29 mouse cellular contexts compared by ENCODE assay signal in genomic region chr15:82747516-82747915, GRCm38 (mm10). TPM values are rescaled to one million over a fixed set of nuclear protein-coding genes. Genes with fewer than 3 reads are reported as not detected.
DNase-seq lines count a peak whose midpoint lies in the region; ATAC-seq and TF ChIP-seq lines count a peak whose summit lies in the region.
"Had no signal": no experiment of that assay in that cellular context is flagged by ENCODE, and none has a peak within 500 bp of the region (broad histone marks: within the 10 kb centered on the region; RNA-seq: fewer than 3 reads in every experiment).

No protein-coding gene starts in this region.

- H3K27me3 ChIP-seq in kidney, embryonic 14.5 days (ENCODE audit: control insufficient read depth, insufficient read depth, low read length): no peaks in the 10 kb centered on the region
- no peaks in the 10 kb centered on the region for H3K27me3 ChIP-seq in liver, adult 2 months (ENCODE audit: control insufficient read depth, insufficient read depth, low read length)
- no peaks in the 10 kb centered on the region for H3K27me3 ChIP-seq in liver, postnatal 0 days (ENCODE audit: insufficient read depth, low read length)
- no peaks in the 10 kb centered on the region for H3K27me3 ChIP-seq in liver, embryonic 12.5 days (replicated peaks)
- H3K27me3 ChIP-seq: embryonic facial prominence, embryonic 12.5 days; forebrain, embryonic 13.5 days; Patski had no signal

- no peaks in the 10 kb centered on the region for H3K79me2 ChIP-seq in liver, adult 2 months (ENCODE audit: control insufficient read depth, insufficient read depth, low read length)

- no peak overlapping the region for H3K9ac ChIP-seq in kidney, embryonic 14.5 days (ENCODE audit: low read depth, low read length)
- H3K9ac ChIP-seq in liver, adult 2 months (ENCODE audit: low read depth, low read length): no peak overlapping the region
- H3K9ac ChIP-seq in liver, postnatal 0 days (replicated peaks): no peak overlapping the region
- H3K9ac ChIP-seq in liver, embryonic 12.5 days: no peak overlapping the region
- H3K9ac ChIP-seq: embryonic facial prominence, embryonic 12.5 days; forebrain, embryonic 13.5 days had no signal

- H3K4me1 ChIP-seq in kidney, embryonic 14.5 days (ENCODE audit: control insufficient read depth, insufficient read depth, low read length): no peaks in the 10 kb centered on the region
- peaks cover 16% of the 10 kb centered on the region for H3K4me1 ChIP-seq in liver, adult 2 months (ENCODE audit: control insufficient read depth, insufficient read depth, low read length)
- H3K4me1 ChIP-seq in liver, postnatal 0 days (ENCODE audit: insufficient read depth): peaks cover 7% of the 10 kb centered on the region; the same call in 1 of the 2 replicates
- no peaks in the 10 kb centered on the region for H3K4me1 ChIP-seq in liver, embryonic 12.5 days
- H3K4me1 ChIP-seq: embryonic facial prominence, embryonic 10.5 days; embryonic facial prominence, embryonic 12.5 days; forebrain, embryonic 13.5 days had no signal

- 66% methylated on average over 1 of the region's 1 CpGs for WGBS in kidney, embryonic 14.5 days
- WGBS in liver, adult 2 months: 24% methylated on average over 1 of the region's 1 CpGs
- WGBS in liver, postnatal 0 days (ENCODE audit: insufficient replicate concordance): 21% methylated on average over 1 of the region's 1 CpGs
- WGBS in liver, embryonic 12.5 days (ENCODE audit: insufficient replicate concordance): 14% methylated on average over 1 of the region's 1 CpGs

- 0 out of 2 replicates have a peak, but pooled peaks cover 4% of the 10 kb centered on the region for H3K9me3 ChIP-seq in kidney, embryonic 14.5 days (ENCODE audit: control insufficient read depth, low read length)
- H3K9me3 ChIP-seq in liver, postnatal 0 days (ENCODE audit: low read length): 0 out of 2 replicates have a peak, but pooled peaks cover 3% of the 10 kb centered on the region
- peaks cover 12% of the 10 kb centered on the region; the same call in 1 of the 2 replicates for H3K9me3 ChIP-seq in liver, embryonic 12.5 days (replicated peaks)
- H3K9me3 ChIP-seq: embryonic facial prominence, embryonic 10.5 days; embryonic facial prominence, embryonic 12.5 days; G1E had no signal

- TF ChIP-seq EP300 in liver, postnatal 0 days (IDR thresholded peaks at IDR 0.05; ENCODE audit: low read depth): no peak

- H3K36me3 ChIP-seq in kidney, embryonic 14.5 days (ENCODE audit: control insufficient read depth, insufficient read depth, low read length): no peaks in the 10 kb centered on the region
- no peaks in the 10 kb centered on the region for H3K36me3 ChIP-seq in liver, adult 2 months (ENCODE audit: control insufficient read depth, insufficient read depth, low read length)
- no peaks in the 10 kb centered on the region for H3K36me3 ChIP-seq in liver, postnatal 0 days (replicated peaks; ENCODE audit: insufficient read depth, low read length)
- no peaks in the 10 kb centered on the region for H3K36me3 ChIP-seq in liver, embryonic 12.5 days
- H3K36me3 ChIP-seq: embryonic facial prominence, embryonic 10.5 days; embryonic facial prominence, embryonic 12.5 days; G1E had no signal

- ATAC-seq in kidney, embryonic 14.5 days (ENCODE audit: low FRiP score, low TSS enrichment): no peak
- ATAC-seq in liver, postnatal 0 days: peak; percentile 88
- ATAC-seq in liver, embryonic 12.5 days: no peak
- ATAC-seq: activated CD4-positive, CD25-positive, alpha-beta regulatory T cell, adult 4 months; CD4-positive, CD25-positive, alpha-beta regulatory T cell, adult 4 months; forebrain, embryonic 13.5 days; Patski had no signal

- H3K27ac ChIP-seq in kidney, embryonic 14.5 days (ENCODE audit: low read depth, low read length): no peak overlapping the region
- H3K27ac ChIP-seq in liver, adult 2 months (replicated peaks; ENCODE audit: insufficient read depth, low read depth, low read length): peak overlapping the region; percentile 89
- H3K27ac ChIP-seq in liver, postnatal 0 days (ENCODE audit: low read depth): peak overlapping the region; percentile 69; the same call in 1 of the 2 replicates
- no peak overlapping the region for H3K27ac ChIP-seq in liver, embryonic 12.5 days
- H3K27ac ChIP-seq: embryonic facial prominence, embryonic 10.5 days; embryonic facial prominence, embryonic 12.5 days; forebrain, embryonic 13.5 days had no signal

- TF ChIP-seq CTCF in liver, adult 2 months (IDR thresholded peaks at IDR 0.05; ENCODE audit: low read depth, low read length): no peak
- TF ChIP-seq CTCF in liver, postnatal 0 days (IDR thresholded peaks at IDR 0.05; ENCODE audit: low read depth): no peak

- H3K4me2 ChIP-seq in kidney, embryonic 14.5 days (replicated peaks; ENCODE audit: low read depth, low read length): no peak overlapping the region
- no peak overlapping the region for H3K4me2 ChIP-seq in liver, postnatal 0 days (ENCODE audit: low read depth, low read length)
- H3K4me2 ChIP-seq in liver, embryonic 12.5 days: no peak overlapping the region
- H3K4me2 ChIP-seq: embryonic facial prominence, embryonic 12.5 days; forebrain, embryonic 13.5 days had no signal

- no peak for TF ChIP-seq POLR2A in liver, adult 2 months (IDR thresholded peaks at IDR 0.05; ENCODE audit: extremely low read depth, insufficient read depth, low read length)

- H3K4me3 ChIP-seq in kidney, embryonic 14.5 days (ENCODE audit: low read length): no peak overlapping the region
- H3K4me3 ChIP-seq in liver, adult 2 months (ENCODE audit: insufficient read depth, low read depth, low read length): no peak overlapping the region
- no peak overlapping the region for H3K4me3 ChIP-seq in liver, postnatal 0 days (ENCODE audit: low read depth, low read length)
- H3K4me3 ChIP-seq in liver, embryonic 12.5 days: no peak overlapping the region
- H3K4me3 ChIP-seq: embryonic facial prominence, embryonic 10.5 days; embryonic facial prominence, embryonic 12.5 days; forebrain, embryonic 13.5 days had no signal

- peak; percentile 6 for DNase-seq in kidney, adult 11 months
- DNase-seq in kidney, adult 18-20 months: no peak
- DNase-seq in kidney, adult 8-10 months: peak; percentile 9 to 11
- DNase-seq in liver, adult 2 months (ENCODE audit: extremely low read depth, low read depth, low spot score): peak; percentile 96
- DNase-seq in liver: no peak
- no peak for DNase-seq in liver, postnatal 0 days
- DNase-seq: adrenal gland, adult 8-10 months; adrenal gland, postnatal 14 days; adrenal gland, postnatal 36 days; B cell, adult 2 months; cerebellum, adult 11-12 months; cerebellum, adult 2 months; cerebellum, adult 9-10 months; cerebellum, postnatal 10 days; cerebellum, postnatal 25 days had no signal

RNA-seq across cellular contexts. Expression of gene Cyp2d40, which starts 16.5 kb away (rescaled TPM):
- polyA plus RNA-seq in kidney, embryonic 14.5 days (2014; fragmentation: Nextera tagmentation; extraction: Ambion mirVana): not detected in 2 replicates
- total RNA-seq in liver, adult 2 months (2014; rRNA removed): 44.7 and 107 TPM in 2 replicates
- 144 and 145 TPM in 2 replicates for polyA plus RNA-seq in liver, adult 2 months (2012; rRNA removed)
- polyA plus RNA-seq in liver, postnatal 0 days (2015; fragmentation: Nextera tagmentation; extraction: Ambion mirVana): 0.83 and 1.3 TPM in 2 replicates
- not detected in 2 replicates for polyA plus RNA-seq in liver, embryonic 12.5 days (2016; fragmentation: Nextera tagmentation; extraction: Ambion mirVana)
- total RNA-seq: adrenal gland, adult 18-20 months; adrenal gland, adult 8-10 months; adrenal gland, postnatal 36 days; CH12.LX; G1E had no signal
- polyA plus RNA-seq: activated CD4-positive, CD25-positive, alpha-beta regulatory T cell, adult 4 months; CD4-positive, CD25-positive, alpha-beta regulatory T cell, adult 4 months; cerebellum, adult 2 months; cortical plate, adult 2 months; embryonic facial prominence, embryonic 10.5 days; embryonic facial prominence, embryonic 12.5 days; embryonic facial prominence, embryonic 14.5 days; forebrain, embryonic 11.5 days; forebrain, embryonic 13.5 days; G1E; Patski had no signal

RNA-seq across cellular contexts. Expression of gene Cyp2d26, which starts 46.6 kb away (rescaled TPM):
- polyA plus RNA-seq in kidney, embryonic 14.5 days (2014; fragmentation: Nextera tagmentation; extraction: Ambion mirVana): 1.9 and 4.7 TPM in 2 replicates
- 1,175 and 1,183 TPM in 2 replicates for total RNA-seq in liver, adult 2 months (2014; rRNA removed)
- 1,819 and 2,020 TPM in 2 replicates for polyA plus RNA-seq in liver, adult 2 months (2012; rRNA removed)
- 615 and 644 TPM in 2 replicates for polyA plus RNA-seq in liver, postnatal 0 days (2015; fragmentation: Nextera tagmentation; extraction: Ambion mirVana)
- 2.7 and 3.9 TPM in 2 replicates for polyA plus RNA-seq in liver, embryonic 12.5 days (2016; fragmentation: Nextera tagmentation; extraction: Ambion mirVana)
- total RNA-seq: CH12.LX had no signal
- polyA plus RNA-seq: embryonic facial prominence, embryonic 10.5 days; embryonic facial prominence, embryonic 12.5 days; embryonic facial prominence, embryonic 14.5 days; forebrain, embryonic 11.5 days; G1E; Patski had no signal

Comparison
In these comparisons a context has a peak if more than half of its experiments do, and no peak if none do; other contexts are left out.
1. DNase-seq: peak in kidney, adult 11 months (single experiment), kidney, adult 8-10 months (2 of 2) and liver, adult 2 months (single experiment); none in kidney, adult 18-20 months (single experiment), liver (single experiment) and liver, postnatal 0 days (single experiment).
2. H3K27ac ChIP-seq: peak in liver, adult 2 months (single experiment) and liver, postnatal 0 days (single experiment); none in kidney, embryonic 14.5 days (single experiment) and liver, embryonic 12.5 days (single experiment).
3. RNA of gene Cyp2d40, which starts 16.5 kb away (polyA plus RNA-seq): 144 to 145 TPM in liver, adult 2 months; 0.83 to 1.3 TPM in liver, postnatal 0 days, not detected in kidney, embryonic 14.5 days and not detected in liver, embryonic 12.5 days; every median in the first group is over 10 times any median in the second.
4. RNA of gene Cyp2d26, which starts 46.6 kb away (polyA plus RNA-seq): 1,819 to 2,020 TPM in liver, adult 2 months and 615 to 644 TPM in liver, postnatal 0 days; 1.9 to 4.7 TPM in kidney, embryonic 14.5 days and 2.7 to 3.9 TPM in liver, embryonic 12.5 days; every median in the first group is over 100 times any median in the second.